Mouse (Mus musculus): ENCODE results near the gene Kctd18. TPM values are rescaled to one million over a fixed set of nuclear protein-coding genes. Genes with fewer than 3 reads are reported as not detected.

Kctd18 gene
- 34.0 and 35.3 TPM in 2 replicates for polyA plus RNA-seq (2012; rRNA removed)
- 21.1 and 23.3 TPM in 2 replicates for polyA plus RNA-seq (2014; fragmentation: Nextera tagmentation; extraction: Ambion mirVana)

GRCm38 (mm10) chr1:58018856-58019255 is at the start of gene Kctd18:
Gene Kctd18, minus strand, starts transcription at chr1:58018956.
- H3K9me3 ChIP-seq (ENCODE audit: control insufficient read depth, low read length), result no peaks in the 10 kb centered on the region

GRCm38 (mm10) chr1:58065606-58066005 is 46.9 kb upstream of the Kctd18 start:
- ATAC-seq (ENCODE audit: low FRiP score, low read depth) (no peak), DNase-seq (ENCODE audit: low spot score) (no peak)
- no peaks in the 10 kb centered on the region for H3K9me3 ChIP-seq (ENCODE audit: control insufficient read depth, low read length)
- TF ChIP-seq POLR2A (IDR thresholded peaks at IDR 0.05; ENCODE audit: borderline replicate concordance, extremely low read depth, insufficient read depth, insufficient read length), result no peak
- 56% methylated on average over 3 of the region's 3 CpGs for WGBS
- H3K4me3 ChIP-seq (replicated peaks; ENCODE audit: low read length), result no peak overlapping the region
- no peak overlapping the region for H3K9ac ChIP-seq (ENCODE audit: low read depth, low read length, severe bottlenecking)
- H3K4me1 ChIP-seq (ENCODE audit: control insufficient read depth, insufficient read depth, low read length), result no peaks in the 10 kb centered on the region
- H3K27ac ChIP-seq (replicated peaks; ENCODE audit: low read depth, low read length), result no peak overlapping the region
- no peaks in the 10 kb centered on the region for H3K27me3 ChIP-seq (ENCODE audit: control insufficient read depth, insufficient read depth, low read length)
- no peaks in the 10 kb centered on the region for H3K36me3 ChIP-seq (ENCODE audit: control insufficient read depth, insufficient read depth, low read length)
- no peak overlapping the region for H3K4me2 ChIP-seq (replicated peaks; ENCODE audit: low read depth, low read length, severe bottlenecking)

More at GRCm38 (mm10) chr1:58018856-58019255, at the start of gene Kctd18:
- no peak within 1 kb of the TSS for H3K4me3 ChIP-seq (replicated peaks; ENCODE audit: low read length)
- no peaks in the 10 kb centered on the region for H3K27me3 ChIP-seq (ENCODE audit: control insufficient read depth, insufficient read depth, low read length)
- TF ChIP-seq POLR2A (IDR thresholded peaks at IDR 0.05; ENCODE audit: borderline replicate concordance, extremely low read depth, insufficient read depth, insufficient read length), result no peak
- no peak within 1 kb of the TSS for H3K9ac ChIP-seq (ENCODE audit: low read depth, low read length, severe bottlenecking)
- DNase-seq (ENCODE audit: low spot score) (no peak), ATAC-seq (ENCODE audit: low FRiP score, low read depth) (no peak)
- 96% methylated on average over 7 of the region's 7 CpGs for WGBS
- peaks cover 40% of the 10 kb centered on the region for H3K36me3 ChIP-seq (ENCODE audit: control insufficient read depth, insufficient read depth, low read length)
- no peaks in the 10 kb centered on the region for H3K4me1 ChIP-seq (ENCODE audit: control insufficient read depth, insufficient read depth, low read length)
- H3K27ac ChIP-seq (replicated peaks; ENCODE audit: low read depth, low read length), result no peak within 1 kb of the TSS
- H3K4me2 ChIP-seq (replicated peaks; ENCODE audit: low read depth, low read length, severe bottlenecking), result no peak within 1 kb of the TSS

GRCm38 (mm10) chr1:58065151-58065550 is 46.4 kb upstream of the Kctd18 start:
- ATAC-seq (ENCODE audit: low FRiP score, low read depth) (no peak), DNase-seq (ENCODE audit: low spot score) (no peak)
- WGBS, result 87% methylated on average over 5 of the region's 5 CpGs
- H3K4me2 ChIP-seq (replicated peaks; ENCODE audit: low read depth, low read length, severe bottlenecking), result no peak overlapping the region
- H3K36me3 ChIP-seq (ENCODE audit: control insufficient read depth, insufficient read depth, low read length), result no peaks in the 10 kb centered on the region
- H3K27ac ChIP-seq (replicated peaks; ENCODE audit: low read depth, low read length), result no peak overlapping the region
- H3K27me3 ChIP-seq (ENCODE audit: control insufficient read depth, insufficient read depth, low read length), result no peaks in the 10 kb centered on the region
- H3K4me3 ChIP-seq (replicated peaks; ENCODE audit: low read length), result no peak overlapping the region
- H3K9me3 ChIP-seq (ENCODE audit: control insufficient read depth, low read length), result no peaks in the 10 kb centered on the region
- no peak overlapping the region for H3K9ac ChIP-seq (ENCODE audit: low read depth, low read length, severe bottlenecking)
- no peak for TF ChIP-seq POLR2A (IDR thresholded peaks at IDR 0.05; ENCODE audit: borderline replicate concordance, extremely low read depth, insufficient read depth, insufficient read length)
- no peaks in the 10 kb centered on the region for H3K4me1 ChIP-seq (ENCODE audit: control insufficient read depth, insufficient read depth, low read length)

GRCm38 (mm10) chr1:58062131-58062530 is 43.4 kb upstream of the Kctd18 start:
- H3K27me3 ChIP-seq (ENCODE audit: control insufficient read depth, insufficient read depth, low read length), result no peaks in the 10 kb centered on the region
- no peaks in the 10 kb centered on the region for H3K4me1 ChIP-seq (ENCODE audit: control insufficient read depth, insufficient read depth, low read length)
- H3K4me3 ChIP-seq (replicated peaks; ENCODE audit: low read length), result no peak overlapping the region
- no peaks in the 10 kb centered on the region for H3K36me3 ChIP-seq (ENCODE audit: control insufficient read depth, insufficient read depth, low read length)
- WGBS, result 92% methylated on average over 7 of the region's 7 CpGs
- no peaks in the 10 kb centered on the region for H3K9me3 ChIP-seq (ENCODE audit: control insufficient read depth, low read length)
- ATAC-seq (ENCODE audit: low FRiP score, low read depth) (no peak), DNase-seq (ENCODE audit: low spot score) (no peak)
- H3K9ac ChIP-seq (ENCODE audit: low read depth, low read length, severe bottlenecking), result no peak overlapping the region
- no peak for TF ChIP-seq POLR2A (IDR thresholded peaks at IDR 0.05; ENCODE audit: borderline replicate concordance, extremely low read depth, insufficient read depth, insufficient read length)
- H3K4me2 ChIP-seq (replicated peaks; ENCODE audit: low read depth, low read length, severe bottlenecking), result no peak overlapping the region
- no peak overlapping the region for H3K27ac ChIP-seq (replicated peaks; ENCODE audit: low read depth, low read length)

GRCm38 (mm10) chr1:58058846-58059245 is 40.1 kb upstream of the Kctd18 start:
- Histone ChIP-seq H3K27me3 (ENCODE audit: control insufficient read depth, insufficient read depth, low read length) (no peaks in the 10 kb centered on the region), H3K9me3 (ENCODE audit: control insufficient read depth, low read length) (no peaks in the 10 kb centered on the region), H3K9ac (ENCODE audit: low read depth, low read length, severe bottlenecking) (no peak overlapping the region), H3K4me2 (replicated peaks; ENCODE audit: low read depth, low read length, severe bottlenecking) (no peak overlapping the region), H3K4me1 (ENCODE audit: control insufficient read depth, insufficient read depth, low read length) (no peaks in the 10 kb centered on the region), H3K27ac (replicated peaks; ENCODE audit: low read depth, low read length) (no peak overlapping the region), H3K4me3 (replicated peaks; ENCODE audit: low read length) (no peak overlapping the region), H3K36me3 (ENCODE audit: control insufficient read depth, insufficient read depth, low read length) (no peaks in the 10 kb centered on the region)
- 93% methylated on average over 4 of the region's 4 CpGs for WGBS
- no peak for DNase-seq (ENCODE audit: low spot score)
- no peak for TF ChIP-seq POLR2A (IDR thresholded peaks at IDR 0.05; ENCODE audit: borderline replicate concordance, extremely low read depth, insufficient read depth, insufficient read length)
- no peak for ATAC-seq (ENCODE audit: low FRiP score, low read depth)

GRCm38 (mm10) chr1:58056939-58057338 is 38.2 kb upstream of the Kctd18 start:
- WGBS, result 73% methylated on average over 11 of the region's 11 CpGs
- Histone ChIP-seq H3K4me2 (replicated peaks; ENCODE audit: low read depth, low read length, severe bottlenecking) (no peak overlapping the region), H3K4me1 (ENCODE audit: control insufficient read depth, insufficient read depth, low read length) (no peaks in the 10 kb centered on the region)

More at GRCm38 (mm10) chr1:58056939-58057338, 38.2 kb upstream of the Kctd18 start:
- no peaks in the 10 kb centered on the region for H3K9me3 ChIP-seq (ENCODE audit: control insufficient read depth, low read length)
- no peak for TF ChIP-seq POLR2A (IDR thresholded peaks at IDR 0.05; ENCODE audit: borderline replicate concordance, extremely low read depth, insufficient read depth, insufficient read length)
- H3K9ac ChIP-seq (ENCODE audit: low read depth, low read length, severe bottlenecking), result no peak overlapping the region
- no peaks in the 10 kb centered on the region for H3K36me3 ChIP-seq (ENCODE audit: control insufficient read depth, insufficient read depth, low read length)
- no peak overlapping the region for H3K4me3 ChIP-seq (replicated peaks; ENCODE audit: low read length)
- no peak for ATAC-seq (ENCODE audit: low FRiP score, low read depth)
- no peak for DNase-seq (ENCODE audit: low spot score)
- H3K27me3 ChIP-seq (ENCODE audit: control insufficient read depth, insufficient read depth, low read length), result no peaks in the 10 kb centered on the region
- no peak overlapping the region for H3K27ac ChIP-seq (replicated peaks; ENCODE audit: low read depth, low read length)
